Comparison of ENCODE assay signal across 25 mouse cellular contexts in the genomic region with DNA sequence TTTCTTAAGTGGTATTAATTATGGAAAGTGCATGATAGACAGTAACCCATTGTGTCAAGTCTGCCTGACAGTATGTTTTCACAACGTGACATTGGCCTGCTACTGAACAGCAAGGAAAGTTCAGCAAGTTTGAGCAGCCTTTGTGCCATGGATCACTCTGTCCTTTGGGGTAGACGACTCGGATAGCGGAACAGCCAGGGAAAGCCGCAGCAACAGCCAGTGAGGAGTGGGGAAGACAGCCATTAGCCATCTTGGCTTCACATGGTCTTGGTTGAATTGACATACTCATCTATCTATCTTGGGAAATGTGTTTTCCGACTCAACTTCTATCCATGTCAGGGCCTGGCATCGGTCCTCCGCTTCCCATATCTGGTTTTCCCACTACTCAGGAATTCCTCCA.
"Had no signal": no experiment of that assay in that cellular context is flagged by ENCODE, and none has a peak within 500 bp of the region (broad histone marks: within the 10 kb centered on the region; RNA-seq: fewer than 3 reads in every experiment).

No protein-coding gene starts in this region.

- H3K9me3 ChIP-seq: heart, embryonic 12.5 days; hindbrain, embryonic 13.5 days; hindbrain, embryonic 15.5 days; intestine, embryonic 15.5 days; kidney, embryonic 15.5 days; limb, embryonic 13.5 days; limb, embryonic 15.5 days; liver, embryonic 12.5 days had no signal

- H3K27me3 ChIP-seq: heart, embryonic 12.5 days; hindbrain, embryonic 15.5 days; intestine, embryonic 15.5 days; kidney, embryonic 15.5 days; limb, embryonic 13.5 days; limb, embryonic 15.5 days; liver, embryonic 12.5 days had no signal

- H3K36me3 ChIP-seq: heart, embryonic 12.5 days; hindbrain, embryonic 13.5 days; hindbrain, embryonic 15.5 days; intestine, embryonic 15.5 days; kidney, embryonic 15.5 days; limb, embryonic 13.5 days; limb, embryonic 15.5 days; liver, embryonic 12.5 days had no signal

- H3K4me2 ChIP-seq: heart, embryonic 12.5 days; hindbrain, embryonic 13.5 days; hindbrain, embryonic 15.5 days; intestine, embryonic 15.5 days; kidney, embryonic 15.5 days; limb, embryonic 13.5 days; limb, embryonic 15.5 days; liver, embryonic 12.5 days had no signal

- DNase-seq: forebrain, postnatal 0 days; gastrocnemius, postnatal 14 days; gastrocnemius, postnatal 36 days; heart, adult 18-20 months; heart, postnatal 10 days; heart, postnatal 36 days; kidney, adult 11 months; kidney, adult 2 months; kidney, adult 9 months; kidney, postnatal 14 days; kidney, postnatal 36 days; layer of hippocampus, adult 9-11 months; layer of hippocampus, postnatal 36 days; left cerebral cortex, postnatal 4 days had no signal

- H3K27ac ChIP-seq: hindbrain, embryonic 13.5 days; hindbrain, embryonic 15.5 days; hindbrain, postnatal 0 days; intestine, embryonic 15.5 days; kidney, postnatal 0 days; limb, embryonic 13.5 days; limb, embryonic 15.5 days; liver, embryonic 12.5 days; liver, embryonic 14.5 days had no signal

- H3K4me3 ChIP-seq: heart, embryonic 12.5 days; hindbrain, embryonic 13.5 days; hindbrain, embryonic 15.5 days; intestine, embryonic 15.5 days; kidney, embryonic 15.5 days; limb, embryonic 13.5 days; limb, embryonic 15.5 days; liver, embryonic 12.5 days had no signal

- H3K4me1 ChIP-seq: intestine, embryonic 15.5 days; liver, embryonic 12.5 days had no signal

- H3K9ac ChIP-seq: forebrain, postnatal 0 days; heart, embryonic 12.5 days; hindbrain, embryonic 13.5 days; hindbrain, embryonic 15.5 days; intestine, embryonic 15.5 days; kidney, embryonic 15.5 days; limb, embryonic 13.5 days; limb, embryonic 15.5 days; liver, embryonic 12.5 days; liver, embryonic 14.5 days had no signal

- ATAC-seq: hindbrain, postnatal 0 days; intestine, embryonic 15.5 days; liver, embryonic 12.5 days had no signal
